Mouse (Mus musculus): Measurements from ENCODE around the gene Gse1. TPM values are rescaled to one million over a fixed set of nuclear protein-coding genes. Genes with fewer than 3 reads are reported as not detected.
A peak's percentile ranks its signal among the peaks of the same experiment; 100 is the strongest.

Gse1 gene
- polyA plus RNA-seq, 1 experiment, result 14.7 TPM

GRCm38 (mm10) chr8:120518736-120519534 lies 290.7 kb downstream of the Gse1 start:
- Histone ChIP-seq H3K79me2 (ENCODE audit: control insufficient read depth, insufficient read depth) (peaks cover 16% of the 10 kb centered on the region), H3K27me3 (ENCODE audit: control insufficient read depth, insufficient read depth, insufficient read length) (no peaks in the 10 kb centered on the region), H3K4me3 (no peak overlapping the region), H3K36me3 (ENCODE audit: control insufficient read depth, insufficient read depth) (no peaks in the 10 kb centered on the region), H3ac (ENCODE audit: control insufficient read depth, insufficient read length) (no peak overlapping the region), H3K4me2 (ENCODE audit: low read depth) (no peak overlapping the region)
- TF ChIP-seq POLR2A (IDR thresholded peaks at IDR 0.05; ENCODE audit: insufficient read length, low read depth), result no peak
- TF ChIP-seq CEBPB (IDR thresholded peaks at IDR 0.05; ENCODE audit: insufficient read depth, poor library complexity, severe bottlenecking), result no peak
- no peak for TF ChIP-seq USF1 (IDR thresholded peaks at IDR 0.05; ENCODE audit: low read depth)
- TF ChIP-seq MAX (IDR thresholded peaks at IDR 0.05; ENCODE audit: low read depth), result no peak
- TF ChIP-seq POLR2AphosphoS2 (IDR thresholded peaks at IDR 0.05; ENCODE audit: insufficient read length, low read depth), result no peak
- no peak for TF ChIP-seq REST (IDR thresholded peaks at IDR 0.05; ENCODE audit: insufficient read depth, insufficient read length)
- no peak for TF ChIP-seq E2F4 (IDR thresholded peaks at IDR 0.05; ENCODE audit: insufficient read depth)
- no peak for TF ChIP-seq MYOD1 (IDR thresholded peaks at IDR 0.05; ENCODE audit: control insufficient read depth in 1 of 3, insufficient read length in 2 of 3, low read depth in 2 of 3)
- TF ChIP-seq MYOG (IDR thresholded peaks at IDR 0.05; ENCODE audit: control insufficient read depth in 1 of 3, insufficient read depth in 1 of 3, insufficient read length in 2 of 3, low read depth in 2 of 3), result no peak
- no peak for TF ChIP-seq SRF (IDR thresholded peaks at IDR 0.05; ENCODE audit: control insufficient read depth, insufficient read length, low read depth)

- Histone ChIP-seq H3K27me3 (ENCODE audit: control insufficient read depth, insufficient read depth, insufficient read length) (no peaks in the 10 kb centered on the region), H3K36me3 (ENCODE audit: control insufficient read depth, insufficient read depth) (no peaks in the 10 kb centered on the region), H3ac (ENCODE audit: control insufficient read depth, insufficient read length) (no peak overlapping the region), H3K79me2 (ENCODE audit: control insufficient read depth, insufficient read depth) (peaks cover 19% of the 10 kb centered on the region), H3K4me2 (ENCODE audit: low read depth) (no peak overlapping the region), H3K4me3 (no peak overlapping the region)
- TF ChIP-seq SRF (IDR thresholded peaks at IDR 0.05; ENCODE audit: control insufficient read depth, insufficient read length, low read depth) (no peak), MYOD1 (IDR thresholded peaks at IDR 0.05; ENCODE audit: control insufficient read depth in 1 of 3, insufficient read length in 2 of 3, low read depth in 2 of 3) (no peak), MYOG (IDR thresholded peaks at IDR 0.05; ENCODE audit: control insufficient read depth in 1 of 3, insufficient read depth in 1 of 3, insufficient read length in 2 of 3, low read depth in 2 of 3) (no peak), TCF12 (IDR thresholded peaks at IDR 0.05; ENCODE audit: insufficient read depth, poor library complexity, severe bottlenecking) (no peak), POLR2AphosphoS2 (IDR thresholded peaks at IDR 0.05; ENCODE audit: insufficient read length, low read depth) (no peak), USF1 (IDR thresholded peaks at IDR 0.05; ENCODE audit: low read depth) (no peak), REST (IDR thresholded peaks at IDR 0.05; ENCODE audit: insufficient read depth, insufficient read length) (no peak), E2F4 (IDR thresholded peaks at IDR 0.05; ENCODE audit: insufficient read depth) (no peak), CEBPB (IDR thresholded peaks at IDR 0.05; ENCODE audit: insufficient read depth, poor library complexity, severe bottlenecking) (no peak), TCF3 (IDR thresholded peaks at IDR 0.05; ENCODE audit: insufficient read length, low read depth) (no peak), MAX (IDR thresholded peaks at IDR 0.05; ENCODE audit: low read depth) (no peak)
These were observed 292.0 kb downstream of the Gse1 start for GRCm38 (mm10) chr8:120520287-120520686.

GRCm38 (mm10) chr8:120520707-120521590 lies 292.7 kb downstream of the Gse1 start:
- no peak overlapping the region for H3K4me2 ChIP-seq (ENCODE audit: low read depth)
- H3ac ChIP-seq (ENCODE audit: control insufficient read depth, insufficient read length), result no peak overlapping the region
- H3K4me3 ChIP-seq, result no peak overlapping the region
- H3K36me3 ChIP-seq (ENCODE audit: control insufficient read depth, insufficient read depth), result no peaks in the 10 kb centered on the region
- TF ChIP-seq MYOG (IDR thresholded peaks at IDR 0.05; ENCODE audit: control insufficient read depth in 1 of 3, insufficient read depth in 1 of 3, insufficient read length in 2 of 3, low read depth in 2 of 3) (peak in 2 of 3 experiments; percentile 23 to 62), MYOD1 (IDR thresholded peaks at IDR 0.05; ENCODE audit: control insufficient read depth in 1 of 3, insufficient read length in 2 of 3, low read depth in 2 of 3) (peak in 1 of 3 experiments; percentile 32), MAX (IDR thresholded peaks at IDR 0.05; ENCODE audit: low read depth) (no peak)
- no peaks in the 10 kb centered on the region for H3K27me3 ChIP-seq (ENCODE audit: control insufficient read depth, insufficient read depth, insufficient read length)
- peaks cover 21% of the 10 kb centered on the region for H3K79me2 ChIP-seq (ENCODE audit: control insufficient read depth, insufficient read depth)

- Histone ChIP-seq H3K79me2 (ENCODE audit: control insufficient read depth, insufficient read depth) (peaks cover 21% of the 10 kb centered on the region), H3K36me3 (ENCODE audit: control insufficient read depth, insufficient read depth) (no peaks in the 10 kb centered on the region), H3K4me3 (no peak overlapping the region), H3K4me2 (ENCODE audit: low read depth) (no peak overlapping the region), H3ac (ENCODE audit: control insufficient read depth, insufficient read length) (no peak overlapping the region), H3K27me3 (ENCODE audit: control insufficient read depth, insufficient read depth, insufficient read length) (no peaks in the 10 kb centered on the region)
- TF ChIP-seq TCF3 (IDR thresholded peaks at IDR 0.05; ENCODE audit: insufficient read length, low read depth) (no peak), POLR2A (IDR thresholded peaks at IDR 0.05; ENCODE audit: insufficient read length, low read depth) (no peak), MYOD1 (IDR thresholded peaks at IDR 0.05; ENCODE audit: control insufficient read depth in 1 of 3, insufficient read length in 2 of 3, low read depth in 2 of 3) (no peak), MYOG (IDR thresholded peaks at IDR 0.05; ENCODE audit: control insufficient read depth in 1 of 3, insufficient read depth in 1 of 3, insufficient read length in 2 of 3, low read depth in 2 of 3) (no peak)
These were observed 293.3 kb downstream of the Gse1 start for GRCm38 (mm10) chr8:120521591-120521965.

Measured in myocyte (in vitro differentiated cells).